Mouse (Mus musculus): ENCODE measurements at regions not wholly inside any gene's neighbourhood (a gene's known extent, or its start where the extent isn't known, plus 50 kb on each side); places are given as distances from the start of the nearest gene placed in this dataset.

GRCm38 (mm10) chr12:59530521-59530920, 311.0 kb upstream of the Fbxo33 start:
- no peak for TF ChIP-seq CTCF (IDR thresholded peaks at IDR 0.05; ENCODE audit: extremely low read depth, insufficient read depth, low read length)
- TF ChIP-seq POLR2A (IDR thresholded peaks at IDR 0.05; ENCODE audit: extremely low read depth, insufficient read depth, low read length) = no peak
